Mouse (Mus musculus) erythroblast, embryonic 14.5 days (primary cell): ENCODE data around the gene Mettl7a2.

Experiments used
- GATA1 ChIP-seq: IDR thresholded peaks from 2 replicates; pipeline ENCODE4 v1.6.1; 2012; ENCODE audit warnings: low read length, inconsistent platforms, mixed read lengths
- TAL1 ChIP-seq: IDR thresholded peaks from 3 replicates; pipeline ENCODE4 v1.6.1; 2012; ENCODE audit warnings: low read length, inconsistent platforms, mixed read lengths

GRCm38 (mm10) chr15:100385705-100386104 lies 32.7 kb downstream of the Mettl7a2 start:
- TF ChIP-seq GATA1 (no peak), TAL1 (no peak)
